Mouse (Mus musculus): ENCODE results near the gene Zswim7. TPM values are rescaled to one million over a fixed set of nuclear protein-coding genes. Genes with fewer than 3 reads are reported as not detected.
"Not testable (repeated sequence)": the region's sequence is repeated elsewhere in the genome, so short reads cannot be mapped to it uniquely, and the experiment has no call there.

Zswim7 gene
- total RNA-seq (2021), result 10 to 100 TPM; 14.2 to 16.0 TPM

- DNase-seq (ENCODE audit: extremely low spot score in 1 of 2, low spot score in 1 of 2), result peak; percentile 86 to 90
Measured at GRCm38 (mm10) chr11:62280675-62281600, at the start of gene Zswim7, which contains the start of gene Ttc19. Gene Zswim7, minus strand, starts transcription at chr11:62281375. Gene Ttc19, plus strand, starts transcription at chr11:62281473.

DNA sequence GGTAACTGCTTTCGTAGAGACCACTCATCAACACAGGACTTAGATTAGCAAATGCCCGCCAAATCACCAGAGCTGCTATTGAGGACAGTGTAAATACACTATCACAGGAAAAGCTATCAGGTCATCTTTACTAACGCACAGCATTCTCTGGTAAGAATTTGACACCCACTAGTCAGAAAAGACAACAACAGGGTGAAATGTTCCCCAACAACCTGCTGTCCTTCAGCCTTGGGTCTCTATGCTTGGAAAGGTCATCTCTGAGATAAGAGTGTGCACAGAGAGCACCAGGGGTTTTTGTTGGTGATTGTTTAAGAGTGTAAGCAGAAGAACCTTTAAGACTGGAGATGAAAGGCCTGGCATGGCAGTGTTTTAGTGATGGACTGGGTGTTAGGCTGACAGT is 42.5 kb upstream of the Zswim7 start:
- DNase-seq (ENCODE audit: extremely low spot score in 1 of 2, low spot score in 1 of 2), result no peak

GRCm38 (mm10) chr11:62320097-62320496 is 38.9 kb upstream of the Zswim7 start:
- no peak for DNase-seq (ENCODE audit: extremely low spot score in 1 of 2, low spot score in 1 of 2)

GRCm38 (mm10) chr11:62317746-62318145 is 36.6 kb upstream of the Zswim7 start:
- peak; percentile 37 to 53 for DNase-seq (ENCODE audit: extremely low spot score in 1 of 2, low spot score in 1 of 2)

DNA sequence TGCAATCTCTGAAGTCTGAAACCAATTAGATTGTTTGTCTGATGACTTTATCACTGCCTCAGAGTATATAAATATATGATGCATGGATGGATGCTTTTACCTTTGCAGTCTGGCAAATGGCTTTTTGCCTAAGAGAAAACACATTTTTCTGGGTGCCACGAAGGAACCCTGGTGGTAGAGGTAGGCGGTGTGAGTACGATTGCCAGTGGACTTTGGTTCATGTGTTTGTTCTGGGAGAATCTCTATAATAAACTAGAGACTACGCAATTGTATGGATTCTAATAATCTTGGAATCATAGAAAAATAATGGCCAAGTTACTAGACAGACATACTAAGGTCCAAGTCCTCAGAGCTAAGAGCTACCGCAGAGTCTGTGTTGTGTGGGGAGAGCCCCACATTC is 33.8 kb upstream of the Zswim7 start:
- DNase-seq (ENCODE audit: extremely low spot score in 1 of 2, low spot score in 1 of 2), result no peak

DNA sequence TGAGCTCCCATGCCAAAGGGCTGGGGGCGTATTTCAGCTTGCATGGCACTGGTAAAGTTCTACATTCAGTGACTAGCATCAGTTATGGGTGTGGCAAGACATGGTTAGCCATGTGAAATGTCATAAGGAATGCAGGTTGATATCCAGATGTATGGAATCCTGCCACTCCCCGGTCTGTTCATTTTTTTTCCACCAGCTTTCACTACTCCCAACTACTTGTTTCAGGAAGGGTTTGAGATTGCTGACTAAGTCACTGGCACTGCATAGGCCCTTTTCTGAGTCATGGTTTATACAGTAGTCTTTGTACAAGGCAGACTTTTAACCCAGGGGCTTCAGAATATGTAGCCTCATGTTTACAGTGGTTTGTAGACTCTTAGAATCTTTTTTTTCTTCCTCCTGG is 28.1 kb upstream of the Zswim7 start:
- DNase-seq (ENCODE audit: extremely low spot score in 1 of 2, low spot score in 1 of 2), result no peak

DNA sequence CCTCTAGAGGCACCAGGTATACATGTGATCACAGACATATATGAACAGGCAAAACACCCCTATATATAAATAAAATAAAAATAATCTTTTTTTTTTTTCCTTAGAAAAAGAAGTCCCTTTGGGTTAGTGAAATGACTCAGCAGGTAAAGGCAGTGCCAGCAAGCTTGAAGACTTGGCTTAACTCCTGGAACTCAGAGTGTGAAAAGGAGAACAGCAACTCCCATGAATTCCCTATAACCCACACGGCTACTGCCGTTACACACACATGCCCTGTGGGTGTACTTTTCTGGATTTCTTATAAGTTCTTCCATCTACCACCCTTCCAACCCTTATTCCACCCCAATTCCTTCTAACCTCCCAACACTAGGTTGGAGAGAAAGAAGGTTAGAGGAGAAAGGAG is 24.7 kb upstream of the Zswim7 start:
- no peak for DNase-seq (ENCODE audit: extremely low spot score in 1 of 2, low spot score in 1 of 2)

DNA sequence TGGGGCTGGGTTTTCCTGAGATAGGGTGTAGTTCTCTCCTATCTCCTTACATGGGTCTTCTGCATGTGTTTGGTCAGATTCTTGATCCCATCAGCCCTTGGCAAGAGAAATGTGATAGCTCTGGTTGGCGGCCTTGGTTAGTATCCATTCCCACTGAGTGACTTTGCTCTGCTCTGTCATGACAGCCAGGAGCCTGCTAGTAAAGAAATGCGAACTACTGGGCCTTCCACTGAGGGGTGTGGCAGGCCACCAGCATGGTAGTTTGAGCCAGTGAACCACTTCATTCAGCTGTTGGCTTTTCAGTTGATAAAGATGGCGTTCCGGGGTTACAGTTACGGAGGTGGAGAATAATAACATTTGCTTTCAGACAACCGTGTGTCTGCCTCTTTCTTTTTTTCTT is 17.7 kb upstream of the Zswim7 start:
- no peak for DNase-seq (ENCODE audit: extremely low spot score in 1 of 2, low spot score in 1 of 2)

DNA sequence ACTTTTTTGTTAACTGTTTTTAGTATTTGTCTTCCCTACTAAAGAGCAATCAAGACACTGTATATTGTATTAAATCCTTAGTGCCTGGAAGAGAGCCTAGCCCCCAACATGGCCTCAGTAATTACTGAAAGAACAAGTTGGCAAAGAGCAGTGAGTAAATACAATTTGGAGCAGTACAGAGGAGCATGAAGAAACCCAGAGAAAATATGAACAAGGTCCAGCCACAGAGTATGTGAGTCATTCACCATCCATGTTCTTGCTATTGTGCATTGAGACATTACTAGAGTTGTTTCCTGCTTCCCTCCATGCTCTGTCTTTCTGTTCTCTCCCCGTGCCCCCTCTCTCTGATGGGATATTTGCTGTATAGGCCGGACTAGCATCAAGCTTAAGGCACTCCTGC is 12.9 kb upstream of the Zswim7 start:
- no peak for DNase-seq (ENCODE audit: extremely low spot score in 1 of 2, low spot score in 1 of 2)

GRCm38 (mm10) chr11:62287700-62288099 is 6.5 kb upstream of the Zswim7 start:
- DNase-seq (ENCODE audit: extremely low spot score in 1 of 2, low spot score in 1 of 2), result no peak

DNA sequence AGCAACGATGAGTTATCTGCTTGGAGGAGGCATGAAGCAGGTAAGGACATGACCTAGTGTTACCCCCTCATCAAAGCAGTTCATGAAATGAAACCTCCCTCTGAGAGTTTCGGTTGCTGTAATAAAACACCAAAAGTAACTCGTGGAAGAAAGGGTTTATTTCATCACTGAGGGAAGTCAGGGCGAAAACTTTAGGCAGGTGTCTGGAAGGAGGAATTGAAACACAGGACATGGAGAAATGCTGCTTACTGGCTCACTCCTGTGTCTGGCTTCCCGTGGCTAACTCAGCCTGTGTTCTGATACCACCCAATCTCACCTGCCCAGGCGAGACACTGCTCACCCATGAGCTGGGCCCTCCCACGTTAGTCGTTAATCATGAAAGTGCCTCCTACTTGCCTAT is 3.8 kb upstream of the Zswim7 start:
- no peak for DNase-seq (ENCODE audit: extremely low spot score in 1 of 2, low spot score in 1 of 2)

- DNase-seq (ENCODE audit: extremely low spot score in 1 of 2, low spot score in 1 of 2), result not testable (repeated sequence)
Measured at GRCm38 (mm10) chr11:62284020-62284419, 2.8 kb upstream of the Zswim7 start.

DNA sequence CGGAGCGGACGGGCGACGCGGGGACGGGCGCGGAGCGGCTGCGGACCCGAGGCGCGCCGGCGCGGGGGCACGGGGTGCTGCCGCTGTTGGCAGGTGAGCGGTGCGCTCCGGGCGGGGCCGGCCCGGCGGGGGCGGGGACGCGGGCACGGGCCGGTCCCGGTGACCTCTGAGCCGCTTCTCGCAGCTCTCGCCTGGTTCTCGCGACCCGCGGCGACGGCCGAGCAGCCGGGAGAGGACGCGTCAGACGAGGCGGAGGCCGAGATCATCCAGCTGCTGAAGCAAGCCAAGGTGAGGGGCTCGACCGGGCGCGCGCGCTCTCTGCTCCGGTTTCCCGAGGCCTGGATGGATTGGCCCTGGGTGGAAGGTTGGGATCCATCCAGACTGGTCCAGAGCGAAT is 424 bp upstream of the Zswim7 start:
- peak in 1 of 2 experiments; percentile 20 for DNase-seq (ENCODE audit: extremely low spot score in 1 of 2, low spot score in 1 of 2)

GRCm38 (mm10) chr11:62278027-62278426 is 3.1 kb downstream of the Zswim7 start:
- DNase-seq (ENCODE audit: extremely low spot score in 1 of 2, low spot score in 1 of 2), result peak in 1 of 2 experiments; percentile 70

GRCm38 (mm10) chr11:62277086-62277485 is 4.1 kb downstream of the Zswim7 start:
- no peak for DNase-seq (ENCODE audit: extremely low spot score in 1 of 2, low spot score in 1 of 2)

DNA sequence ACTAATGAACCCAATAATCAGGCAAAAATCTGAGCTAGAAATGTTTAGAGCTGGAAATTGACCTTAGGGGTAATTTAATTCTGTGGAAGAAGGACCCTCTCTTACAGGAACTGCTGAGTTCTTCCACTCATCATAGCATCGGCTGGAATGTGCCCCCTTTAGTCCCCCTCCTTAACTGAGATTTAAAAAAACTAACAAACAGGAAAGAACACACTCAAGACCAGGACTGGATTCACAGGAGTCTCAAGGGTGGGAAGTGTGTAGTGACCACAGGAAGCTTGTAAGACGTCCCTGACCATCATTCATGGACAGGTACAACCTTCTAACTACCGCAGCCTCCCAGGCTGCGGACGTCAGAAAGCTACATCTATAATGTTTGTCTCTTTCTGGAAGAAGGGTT is 10.3 kb downstream of the Zswim7 start:
- no peak for DNase-seq (ENCODE audit: extremely low spot score in 1 of 2, low spot score in 1 of 2)

GRCm38 (mm10) chr11:62269097-62269496 is 12.1 kb downstream of the Zswim7 start:
- DNase-seq (ENCODE audit: extremely low spot score in 1 of 2, low spot score in 1 of 2), result no peak

GRCm38 (mm10) chr11:62268381-62268780 is 12.8 kb downstream of the Zswim7 start:
- DNase-seq (ENCODE audit: extremely low spot score in 1 of 2, low spot score in 1 of 2), result no peak

DNA sequence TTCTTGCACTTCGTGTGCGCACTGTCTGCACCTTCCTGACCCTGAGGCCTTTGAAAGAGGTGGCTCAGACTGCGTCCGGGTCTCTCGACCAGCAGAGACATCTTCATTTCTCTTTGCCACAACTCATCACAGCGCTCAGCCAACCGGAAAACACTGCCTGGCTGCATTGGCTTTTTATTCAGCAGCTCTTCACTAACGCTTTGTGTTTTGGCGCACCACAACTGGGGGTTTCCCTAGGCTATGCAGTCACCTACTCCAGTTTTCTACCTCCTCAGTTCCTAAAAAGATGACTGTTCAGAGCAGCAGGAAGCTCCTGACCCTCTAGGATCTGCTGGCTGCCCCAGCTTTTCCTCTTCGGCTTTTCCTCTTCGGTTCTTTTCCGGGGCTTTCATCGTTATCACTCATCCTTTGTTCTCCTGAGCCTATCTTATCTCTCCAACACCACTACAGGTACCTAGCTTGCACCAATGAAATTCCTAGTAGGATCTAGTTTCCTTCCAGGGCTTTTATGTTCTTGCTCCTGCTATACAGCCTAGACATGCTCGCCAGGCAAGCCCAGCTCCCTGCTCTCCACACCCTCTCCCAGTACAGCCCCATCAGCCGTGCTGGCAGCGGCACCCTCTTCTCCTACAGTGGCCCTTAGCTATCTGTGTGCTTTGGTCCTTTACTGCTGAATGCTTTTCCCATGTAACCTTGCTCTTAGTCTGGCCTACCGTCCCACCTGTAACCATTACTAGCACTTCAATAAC is 14.5 kb downstream of the Zswim7 start:
- DNase-seq (ENCODE audit: extremely low spot score in 1 of 2, low spot score in 1 of 2), result no peak

GRCm38 (mm10) chr11:62265642-62266041 is 15.5 kb downstream of the Zswim7 start:
- DNase-seq (ENCODE audit: extremely low spot score in 1 of 2, low spot score in 1 of 2), result no peak

DNA sequence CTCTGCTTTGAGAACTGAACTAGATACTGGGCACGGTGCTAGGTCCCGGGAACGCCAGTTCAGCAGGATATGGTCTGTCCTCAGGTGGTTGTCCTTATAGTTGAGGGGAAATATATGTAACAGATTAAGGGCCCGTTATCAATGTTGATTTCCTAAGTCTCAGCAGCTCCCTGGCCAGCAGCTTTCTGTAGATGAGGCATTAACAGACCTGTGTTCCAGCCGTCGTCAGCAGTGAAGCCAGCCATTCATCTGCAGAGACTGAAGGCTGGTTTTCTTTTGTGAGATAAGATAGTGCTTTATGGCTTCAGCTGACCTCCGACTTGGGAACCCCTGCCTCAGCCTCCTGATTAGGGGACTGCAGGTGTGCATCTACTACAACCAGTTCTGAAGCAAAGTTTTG is 17.2 kb downstream of the Zswim7 start:
- no peak for DNase-seq (ENCODE audit: extremely low spot score in 1 of 2, low spot score in 1 of 2)

Measured in layer of hippocampus, postnatal 25 days (tissue).